In the genomic region with DNA sequence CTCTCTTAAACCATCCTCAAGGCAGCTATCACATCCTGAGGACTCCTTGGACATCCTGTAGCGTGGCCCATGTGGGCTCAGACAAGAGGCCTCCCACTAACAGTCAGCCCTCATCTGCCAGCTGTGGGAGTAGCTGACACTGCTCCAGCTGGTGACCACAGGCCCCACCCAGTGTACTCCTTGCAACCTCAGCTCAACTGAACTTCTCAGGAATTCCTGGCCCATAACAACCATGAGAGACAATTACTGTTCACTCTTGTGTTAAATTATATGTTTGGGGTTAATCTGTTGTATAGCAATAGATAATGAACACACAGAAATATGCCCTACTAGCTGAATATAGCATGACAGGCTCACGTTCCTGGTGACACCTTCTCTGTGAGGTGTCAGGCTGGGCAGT, we compare ENCODE assay signal across 14 mouse cellular contexts.
DNase-seq lines count a peak whose midpoint lies in the region; ATAC-seq lines count a peak whose summit lies in the region.
"Had no signal": no experiment of that assay in that cellular context is flagged by ENCODE, and none has a peak within 500 bp of the region (broad histone marks: within the 10 kb centered on the region; RNA-seq: fewer than 3 reads in every experiment).

No protein-coding gene starts in this region.

- DNase-seq in frontal cortex, adult 2 months (ENCODE audit: extremely low spot score in 1 of 2, low spot score in 1 of 2), result no peak
- DNase-seq in kidney, postnatal 10 days, result peak; percentile 27
- DNase-seq in kidney, postnatal 25 days, result no peak
- peak; percentile 43 for DNase-seq in 3134 (ENCODE audit: extremely low read depth, insufficient read length, low spot score)
- DNase-seq in right cerebral cortex, postnatal 14 days, result no peak
- no peak for DNase-seq in cerebellum, adult 11 months
- DNase-seq: adrenal gland, postnatal 25 days; B cell, adult 2 months; cerebellum, postnatal 10 days; gastrocnemius, postnatal 14 days; kidney, postnatal 14 days; right cerebral cortex, postnatal 25 days had no signal

- peak; percentile 38; the same call in 1 of the 2 replicates for ATAC-seq in frontal cortex, adult (ENCODE audit: low TSS enrichment)
- peak; percentile 25; the same call in 1 of the 2 replicates for ATAC-seq in granulocyte monocyte progenitor cell, adult 5-6 weeks (replicated peaks; ENCODE audit: poor library complexity, severe bottlenecking)

Comparison
In these comparisons a context has a peak if more than half of its experiments do, and no peak if none do; other contexts are left out.
1. DNase-seq: peak in kidney, postnatal 10 days (single experiment) and 3134 (single experiment); none in frontal cortex, adult 2 months (0 of 2), kidney, postnatal 25 days (0 of 2), right cerebral cortex, postnatal 14 days (single experiment) and cerebellum, adult 11 months (single experiment).